Mouse (Mus musculus): Measurements from ENCODE around the gene Pex6. TPM values are rescaled to one million over a fixed set of nuclear protein-coding genes. Genes with fewer than 3 reads are reported as not detected.
"Not testable (repeated sequence)": the region's sequence is repeated elsewhere in the genome, so short reads cannot be mapped to it uniquely, and the experiment has no call there.

Pex6 gene
- polyA plus RNA-seq, 1 experiment from 2014 or later = 20.2 TPM

DNA sequence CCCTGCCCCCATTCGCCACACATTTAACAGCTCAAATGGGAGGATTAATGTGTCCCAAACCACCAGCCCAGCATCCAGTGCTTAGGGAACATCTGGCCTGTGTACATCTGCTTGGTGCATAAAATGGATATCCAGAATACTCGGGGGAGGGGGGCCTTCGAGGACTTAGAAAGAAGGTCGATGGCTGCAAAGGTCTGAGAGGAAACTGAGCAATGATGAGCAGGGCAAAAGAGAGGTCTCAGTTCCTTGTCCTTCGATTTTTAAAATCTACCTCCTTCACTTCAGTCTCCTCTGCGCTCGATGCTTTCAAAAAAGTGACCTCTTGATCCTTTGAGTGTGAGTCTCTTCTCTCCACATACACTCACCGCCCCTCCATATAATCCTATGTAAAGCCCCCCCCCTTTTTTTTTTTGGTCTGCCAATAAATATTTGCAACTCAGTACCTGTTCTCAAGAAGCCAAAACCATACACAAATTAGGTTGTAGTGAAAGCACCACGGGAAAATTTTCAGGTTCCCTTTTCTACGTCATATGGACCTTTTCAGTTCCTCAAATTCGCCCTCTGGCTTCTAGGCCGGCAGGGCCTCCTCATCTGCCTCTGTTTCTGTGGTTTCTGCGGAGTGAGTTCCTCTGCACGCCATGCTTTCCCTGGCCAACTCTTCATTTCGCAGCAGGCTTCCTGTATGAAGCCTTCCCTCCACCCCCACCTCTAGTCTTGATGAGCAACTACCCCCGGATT is 40.0 kb downstream of the Pex6 start:
- no peak for ATAC-seq (ENCODE audit: low FRiP score, low TSS enrichment)
- Histone ChIP-seq H3K9me3 (ENCODE audit: control insufficient read depth, low read length) (no peaks in the 10 kb centered on the region), H3K4me3 (replicated peaks; ENCODE audit: low read depth, low read length) (peak overlapping the region; percentile 76), H3K9ac (replicated peaks; ENCODE audit: low read length) (peak overlapping the region; percentile 64), H3K27me3 (ENCODE audit: control insufficient read depth, insufficient read depth, low read length) (no peaks in the 10 kb centered on the region), H3K36me3 (ENCODE audit: control insufficient read depth, insufficient read depth, low read length) (peaks cover 11% of the 10 kb centered on the region; the same call in 1 of the 2 replicates), H3K27ac (replicated peaks; ENCODE audit: low read depth, low read length) (peak overlapping the region; percentile 86), H3K4me1 (ENCODE audit: control insufficient read depth, insufficient read depth, low read length) (peaks cover 12% of the 10 kb centered on the region), H3K4me2 (ENCODE audit: low read length) (peak overlapping the region; percentile 78)
- 29% methylated on average over 16 of the region's 16 CpGs for WGBS
- DNase-seq = no peak

DNA sequence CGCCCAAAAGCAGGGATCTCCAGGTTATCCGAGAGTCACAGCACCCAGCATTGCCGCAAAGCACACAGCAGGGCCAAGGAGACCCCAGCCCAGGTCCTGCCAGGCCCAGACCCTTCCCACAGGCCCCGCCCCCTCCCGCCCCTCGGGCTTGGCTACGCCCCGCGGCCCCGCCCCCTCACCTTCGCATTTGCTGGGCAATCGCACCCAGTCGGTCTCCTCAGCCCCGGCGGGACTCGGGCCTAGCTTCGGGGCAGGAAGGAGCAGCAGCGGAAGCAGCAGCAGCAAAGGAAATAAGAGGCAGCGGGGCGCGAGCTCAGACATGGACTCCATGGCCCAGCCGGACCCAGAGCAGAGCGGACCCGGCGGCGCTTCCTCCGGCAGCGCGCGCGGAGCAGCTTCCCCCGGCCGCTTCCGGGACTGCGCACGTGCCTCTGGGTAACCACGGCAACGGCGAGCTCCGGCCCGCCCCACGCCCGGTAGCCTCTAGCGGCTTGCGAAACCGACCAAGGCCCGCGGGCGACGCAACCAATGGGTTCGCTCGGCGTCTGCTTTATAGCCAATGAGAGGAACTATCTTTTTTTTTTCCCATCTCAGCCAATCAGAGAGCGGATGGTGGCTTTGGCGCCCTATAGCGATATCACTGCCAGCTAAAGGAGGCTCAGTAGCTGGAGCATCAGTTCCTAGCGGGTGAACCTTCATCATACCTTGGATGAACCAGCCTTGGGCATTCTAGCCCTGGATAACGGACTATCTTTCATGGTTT is 40.7 kb downstream of the Pex6 start, which contains the start of gene Cnpy3:
Gene Cnpy3, minus strand, starts transcription at position 421 of the 763 bp plus-strand sequence.
- H3K9me3 ChIP-seq (ENCODE audit: control insufficient read depth, low read length) = no peaks in the 10 kb centered on the region
- WGBS = under 1% methylated on average over 58 of the region's 58 CpGs

DNA sequence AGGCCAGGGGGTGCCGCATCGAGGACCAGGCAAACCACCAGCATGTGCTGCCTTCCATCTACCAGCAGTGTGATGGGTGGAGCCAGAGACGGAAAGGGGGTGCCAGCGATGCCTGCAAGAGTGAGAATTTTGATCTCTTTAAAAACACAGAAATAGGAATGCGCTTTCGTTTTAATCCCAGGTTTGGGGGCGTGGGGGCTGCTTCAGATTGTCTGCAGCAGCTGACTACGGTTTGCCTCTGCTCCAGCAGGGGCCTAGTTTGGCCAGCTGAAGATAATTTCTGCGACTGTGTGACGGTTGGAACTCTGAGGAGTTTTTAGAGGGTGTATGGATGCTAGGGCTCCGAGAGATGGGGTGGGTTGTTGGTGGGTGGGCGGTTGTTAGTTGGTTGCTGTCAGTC is 47.5 kb downstream of the Pex6 start:
- Histone ChIP-seq H3K9me3 (ENCODE audit: control insufficient read depth, low read length) (no peaks in the 10 kb centered on the region), H3K27ac (replicated peaks; ENCODE audit: low read depth, low read length) (no peak overlapping the region), H3K4me3 (replicated peaks; ENCODE audit: low read depth, low read length) (no peak overlapping the region), H3K4me2 (ENCODE audit: low read length) (no peak overlapping the region), H3K36me3 (ENCODE audit: control insufficient read depth, insufficient read depth, low read length) (no peaks in the 10 kb centered on the region), H3K4me1 (ENCODE audit: control insufficient read depth, insufficient read depth, low read length) (no peaks in the 10 kb centered on the region), H3K27me3 (ENCODE audit: control insufficient read depth, insufficient read depth, low read length) (no peaks in the 10 kb centered on the region), H3K9ac (replicated peaks; ENCODE audit: low read length) (no peak overlapping the region)
- DNase-seq (no peak), ATAC-seq (ENCODE audit: low FRiP score, low TSS enrichment) (no peak)
- WGBS = 81% methylated on average over 12 of the region's 12 CpGs

More for the DNA sequence above, 40.7 kb downstream of the Pex6 start, which contains the start of gene Cnpy3:
- H3K4me1 ChIP-seq (ENCODE audit: control insufficient read depth, insufficient read depth, low read length) = peaks cover 12% of the 10 kb centered on the region
- H3K27ac ChIP-seq (replicated peaks; ENCODE audit: low read depth, low read length) = peak within 1 kb of the TSS; percentile 86
- no peaks in the 10 kb centered on the region for H3K27me3 ChIP-seq (ENCODE audit: control insufficient read depth, insufficient read depth, low read length)
- H3K9ac ChIP-seq (replicated peaks; ENCODE audit: low read length) = peak within 1 kb of the TSS; percentile 64
- ATAC-seq (ENCODE audit: low FRiP score, low TSS enrichment) (peak; percentile 99), DNase-seq (peak; percentile 100)
- H3K4me2 ChIP-seq (ENCODE audit: low read length) = peak within 1 kb of the TSS; percentile 78
- H3K36me3 ChIP-seq (ENCODE audit: control insufficient read depth, insufficient read depth, low read length) = 0 out of 2 replicates have a peak, but pooled peaks cover 4% of the 10 kb centered on the region
- H3K4me3 ChIP-seq (replicated peaks; ENCODE audit: low read depth, low read length) = peak within 1 kb of the TSS; percentile 76

DNA sequence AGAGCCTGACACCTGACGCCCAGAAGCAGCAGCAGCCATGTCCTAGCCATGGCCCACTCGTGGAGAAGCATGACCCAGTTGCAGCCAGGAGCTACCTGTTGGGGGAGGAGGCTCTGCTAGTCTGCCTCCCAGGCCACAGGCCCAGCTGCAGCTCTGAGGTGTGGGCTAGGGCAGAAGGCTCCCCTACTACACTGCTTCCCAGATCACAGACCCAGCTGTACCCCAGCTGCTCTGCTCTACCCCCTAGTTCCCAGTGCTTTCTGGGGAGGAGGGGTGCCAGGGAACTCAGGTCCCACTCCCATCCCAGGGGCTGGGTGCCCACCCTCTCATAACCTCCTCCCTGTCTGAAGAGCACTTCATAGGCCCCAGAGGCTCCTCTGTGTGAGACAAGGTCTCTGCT is 52.3 kb downstream of the Pex6 start, which contains the start of gene Ptcra:
Gene Ptcra, minus strand, starts transcription at position 169 of the 400 bp plus-strand sequence.
- no peak within 1 kb of the TSS for H3K27ac ChIP-seq (replicated peaks; ENCODE audit: low read depth, low read length)
- no peaks in the 10 kb centered on the region for H3K4me1 ChIP-seq (ENCODE audit: control insufficient read depth, insufficient read depth, low read length)
- ATAC-seq (ENCODE audit: low FRiP score, low TSS enrichment) (no peak), DNase-seq (no peak)
- H3K27me3 ChIP-seq (ENCODE audit: control insufficient read depth, insufficient read depth, low read length) = no peaks in the 10 kb centered on the region
- no peak within 1 kb of the TSS for H3K4me2 ChIP-seq (ENCODE audit: low read length)
- no peak within 1 kb of the TSS for H3K4me3 ChIP-seq (replicated peaks; ENCODE audit: low read depth, low read length)
- H3K9me3 ChIP-seq (ENCODE audit: control insufficient read depth, low read length) = no peaks in the 10 kb centered on the region
- WGBS = 76% methylated on average over 2 of the region's 2 CpGs
- no peaks in the 10 kb centered on the region for H3K36me3 ChIP-seq (ENCODE audit: control insufficient read depth, insufficient read depth, low read length)
- H3K9ac ChIP-seq (replicated peaks; ENCODE audit: low read length) = no peak within 1 kb of the TSS

DNA sequence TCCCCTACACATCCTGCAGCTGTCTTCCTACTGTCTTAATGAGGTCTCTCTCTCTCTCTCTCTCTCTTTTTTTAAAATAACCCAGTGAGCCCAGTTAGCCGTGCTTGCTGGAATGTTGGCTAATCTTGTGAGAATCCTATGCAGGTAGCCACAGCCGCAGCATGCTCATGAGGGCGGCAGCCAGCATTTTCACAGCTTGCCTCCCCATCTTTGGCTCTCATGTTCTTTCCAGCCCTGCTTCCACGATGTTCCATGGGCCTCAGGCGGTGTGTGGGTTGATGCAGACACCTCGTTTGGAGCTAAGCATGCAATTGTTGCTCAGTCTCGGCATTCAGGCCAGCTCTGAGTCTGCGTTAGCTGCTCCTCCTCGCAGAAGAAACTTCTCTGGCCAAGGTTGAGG is 53.7 kb downstream of the Pex6 start:
- H3K27me3 ChIP-seq (ENCODE audit: control insufficient read depth, insufficient read depth, low read length); ATAC-seq (ENCODE audit: low FRiP score, low TSS enrichment); H3K27ac ChIP-seq (replicated peaks; ENCODE audit: low read depth, low read length); H3K36me3 ChIP-seq (ENCODE audit: control insufficient read depth, insufficient read depth, low read length); H3K4me2 ChIP-seq (ENCODE audit: low read length); H3K9ac ChIP-seq (replicated peaks; ENCODE audit: low read length); H3K9me3 ChIP-seq (ENCODE audit: control insufficient read depth, low read length); H3K4me3 ChIP-seq (replicated peaks; ENCODE audit: low read depth, low read length); H3K4me1 ChIP-seq (ENCODE audit: control insufficient read depth, insufficient read depth, low read length); DNase-seq: not testable (repeated sequence)
- 72% methylated on average over 8 of the region's 9 CpGs for WGBS

DNA sequence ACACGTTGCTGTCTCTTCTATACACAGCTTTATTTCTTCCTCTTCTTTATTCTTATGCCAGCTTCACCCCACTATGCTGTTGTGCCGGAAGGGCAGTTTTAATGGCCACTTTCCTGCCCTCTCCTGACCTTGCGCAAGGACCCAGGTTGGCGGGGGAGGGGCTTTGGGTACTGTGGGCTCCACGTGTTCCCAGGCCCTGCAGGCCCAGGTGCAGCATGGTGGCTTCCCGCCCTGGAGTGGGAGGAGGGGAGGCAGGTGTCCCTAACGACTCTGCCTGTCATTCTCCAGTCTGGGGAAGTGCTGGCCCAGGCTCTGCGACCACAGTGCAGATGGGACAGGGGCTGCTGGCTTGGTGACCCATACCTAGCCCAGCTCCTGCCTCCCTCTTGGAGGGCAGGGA is 56.6 kb downstream of the Pex6 start:
- no peaks in the 10 kb centered on the region for H3K36me3 ChIP-seq (ENCODE audit: control insufficient read depth, insufficient read depth, low read length)
- WGBS = 64% methylated on average over 8 of the region's 8 CpGs
- no peak for ATAC-seq (ENCODE audit: low FRiP score, low TSS enrichment)

DNA sequence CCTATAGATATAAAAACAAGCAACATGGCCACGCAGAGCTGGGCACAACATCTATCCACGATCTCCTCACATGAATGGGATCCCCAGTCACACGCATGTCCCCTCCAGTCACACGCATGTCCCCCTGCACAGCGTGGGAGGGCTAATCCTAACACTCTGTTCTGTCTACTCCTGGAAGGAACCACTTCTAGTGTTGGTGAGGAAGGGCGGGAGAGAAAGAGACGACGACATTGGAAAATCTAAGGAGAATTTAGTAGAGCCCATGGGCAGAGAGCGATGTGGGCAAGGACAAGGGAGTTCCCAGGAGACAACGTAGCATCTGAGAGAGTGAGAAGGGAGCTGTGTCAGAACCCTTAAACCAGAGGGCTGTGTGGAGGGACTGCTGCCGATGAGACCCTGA is 59.3 kb downstream of the Pex6 start:
- Histone ChIP-seq H3K4me1 (ENCODE audit: control insufficient read depth, insufficient read depth, low read length) (peaks cover 14% of the 10 kb centered on the region; the same call in 1 of the 2 replicates), H3K27me3 (ENCODE audit: control insufficient read depth, insufficient read depth, low read length) (no peaks in the 10 kb centered on the region), H3K36me3 (ENCODE audit: control insufficient read depth, insufficient read depth, low read length) (peaks cover 15% of the 10 kb centered on the region), H3K27ac (replicated peaks; ENCODE audit: low read depth, low read length) (no peak overlapping the region), H3K4me3 (replicated peaks; ENCODE audit: low read depth, low read length) (no peak overlapping the region), H3K4me2 (ENCODE audit: low read length) (no peak overlapping the region), H3K9me3 (ENCODE audit: control insufficient read depth, low read length) (no peaks in the 10 kb centered on the region), H3K9ac (replicated peaks; ENCODE audit: low read length) (no peak overlapping the region)
- no peak for DNase-seq
- no peak for ATAC-seq (ENCODE audit: low FRiP score, low TSS enrichment)
- WGBS = 89% methylated on average over 11 of the region's 11 CpGs

More for the DNA sequence above, 56.6 kb downstream of the Pex6 start:
- Histone ChIP-seq H3K27me3 (ENCODE audit: control insufficient read depth, insufficient read depth, low read length) (no peaks in the 10 kb centered on the region), H3K4me1 (ENCODE audit: control insufficient read depth, insufficient read depth, low read length) (peaks cover 5% of the 10 kb centered on the region; the same call in 1 of the 2 replicates), H3K9ac (replicated peaks; ENCODE audit: low read length) (no peak overlapping the region), H3K27ac (replicated peaks; ENCODE audit: low read depth, low read length) (no peak overlapping the region), H3K4me3 (replicated peaks; ENCODE audit: low read depth, low read length) (no peak overlapping the region), H3K9me3 (ENCODE audit: control insufficient read depth, low read length) (no peaks in the 10 kb centered on the region), H3K4me2 (ENCODE audit: low read length) (no peak overlapping the region)
- DNase-seq = no peak

DNA sequence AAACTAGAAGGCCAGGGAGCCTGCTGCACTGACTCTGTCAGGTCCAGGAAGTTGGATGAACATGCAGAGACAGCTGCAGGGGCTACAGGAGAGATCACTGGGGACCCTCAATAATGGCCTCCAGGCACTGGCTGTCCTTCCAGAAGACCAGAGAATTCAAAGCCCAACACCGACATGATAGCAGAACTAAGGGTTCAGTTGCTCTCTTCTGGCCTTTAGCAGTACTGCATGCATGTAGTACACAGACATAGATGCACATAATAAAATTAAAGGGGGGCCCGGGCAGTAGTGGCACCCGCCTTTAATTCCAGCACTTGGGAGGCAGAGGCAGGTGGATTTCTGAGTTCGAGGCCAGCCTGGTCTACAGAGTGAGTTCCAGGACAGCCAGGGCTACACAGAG is 59.8 kb downstream of the Pex6 start:
- WGBS = 87% methylated on average over 4 of the region's 4 CpGs
- no peak for ATAC-seq (ENCODE audit: low FRiP score, low TSS enrichment)

More for the DNA sequence above, 59.8 kb downstream of the Pex6 start:
- no peak overlapping the region for H3K9ac ChIP-seq (replicated peaks; ENCODE audit: low read length)
- no peak overlapping the region for H3K4me3 ChIP-seq (replicated peaks; ENCODE audit: low read depth, low read length)
- H3K36me3 ChIP-seq (ENCODE audit: control insufficient read depth, insufficient read depth, low read length) = peaks cover 20% of the 10 kb centered on the region
- no peaks in the 10 kb centered on the region for H3K9me3 ChIP-seq (ENCODE audit: control insufficient read depth, low read length)
- H3K27me3 ChIP-seq (ENCODE audit: control insufficient read depth, insufficient read depth, low read length) = no peaks in the 10 kb centered on the region
- no peak for DNase-seq
- no peak overlapping the region for H3K27ac ChIP-seq (replicated peaks; ENCODE audit: low read depth, low read length)
- H3K4me1 ChIP-seq (ENCODE audit: control insufficient read depth, insufficient read depth, low read length) = peaks cover 14% of the 10 kb centered on the region; the same call in 1 of the 2 replicates
- H3K4me2 ChIP-seq (ENCODE audit: low read length) = no peak overlapping the region

Measured in midbrain, embryonic 14.5 days (tissue).